In genomic region chr7:45163735-45164490, GRCm38 (mm10) we compare ENCODE assay signal across 8 mouse cellular contexts. TPM values are rescaled to one million over a fixed set of nuclear protein-coding genes. Genes with fewer than 3 reads are reported as not detected.
DNase-seq lines count a peak whose midpoint lies in the region; ATAC-seq and TF ChIP-seq lines count a peak whose summit lies in the region.

Gene Slc17a7 (plus strand): TSS chr7:45163949.

- peaks cover 13% of the 10 kb centered on the region for H3K36me3 ChIP-seq in forebrain, embryonic 13.5 days (ENCODE audit: poor library complexity, severe bottlenecking)
- H3K36me3 ChIP-seq in intestine, postnatal 0 days (ENCODE audit: control insufficient read depth, insufficient read depth): peaks cover 15% of the 10 kb centered on the region
- H3K36me3 ChIP-seq in limb, embryonic 15.5 days: peaks cover 21% of the 10 kb centered on the region
- peaks cover 13% of the 10 kb centered on the region for H3K36me3 ChIP-seq in midbrain, postnatal 0 days (ENCODE audit: insufficient read depth, low read length)

- H3K9me3 ChIP-seq in forebrain, embryonic 13.5 days (replicated peaks): no peaks in the 10 kb centered on the region
- no peaks in the 10 kb centered on the region; the same call in 1 of the 2 replicates for H3K9me3 ChIP-seq in intestine, postnatal 0 days (ENCODE audit: control insufficient read depth)
- H3K9me3 ChIP-seq in limb, embryonic 15.5 days: no peaks in the 10 kb centered on the region
- H3K9me3 ChIP-seq in midbrain, postnatal 0 days (ENCODE audit: low read length): no peaks in the 10 kb centered on the region

- peak within 1 kb of the TSS; percentile 68 for H3K9ac ChIP-seq in forebrain, embryonic 13.5 days
- H3K9ac ChIP-seq in intestine, postnatal 0 days (ENCODE audit: low read depth, low read length): peak within 1 kb of the TSS; percentile 50; the same call in 1 of the 2 replicates
- peak within 1 kb of the TSS; percentile 47 for H3K9ac ChIP-seq in limb, embryonic 15.5 days
- H3K9ac ChIP-seq in midbrain, postnatal 0 days (replicated peaks; ENCODE audit: low read length, poor library complexity, severe bottlenecking): peak within 1 kb of the TSS; percentile 50

- no peak for ATAC-seq in forebrain, embryonic 13.5 days
- ATAC-seq in intestine, postnatal 0 days: 0 out of 2 replicates have a peak, but pooled peaks have one; percentile 19
- no peak for ATAC-seq in limb, embryonic 15.5 days (ENCODE audit: insufficient number of reproducible peaks, low FRiP score, low TSS enrichment, low read depth)
- no peak for ATAC-seq in midbrain, postnatal 0 days (ENCODE audit: low FRiP score)

- DNase-seq in adrenal gland, adult (ENCODE audit: inconsistent age in 2 of 2, low spot score in 1 of 2): peak; percentile 51 to 69
- DNase-seq in adrenal gland, adult 8-10 months: no peak
- peak; percentile 85 for DNase-seq in brain, adult 2 months (ENCODE audit: low read depth, low spot score)
- DNase-seq in midbrain, postnatal 0 days (ENCODE audit: low spot score): no peak
- no peak for DNase-seq in yolk sac, embryonic 10.5 days (ENCODE audit: low spot score)

- 1% methylated on average over 39 of the region's 41 CpGs for WGBS in forebrain, embryonic 13.5 days
- 3% methylated on average over 41 of the region's 41 CpGs for WGBS in intestine, postnatal 0 days
- WGBS in limb, embryonic 15.5 days: under 1% methylated on average over 40 of the region's 41 CpGs
- WGBS in midbrain, postnatal 0 days: 2% methylated on average over 21 of the region's 41 CpGs

- H3K4me2 ChIP-seq in forebrain, embryonic 13.5 days: peak within 1 kb of the TSS; percentile 65
- peak within 1 kb of the TSS; percentile 78 for H3K4me2 ChIP-seq in intestine, postnatal 0 days (replicated peaks; ENCODE audit: low read depth)
- H3K4me2 ChIP-seq in limb, embryonic 15.5 days: peak within 1 kb of the TSS; percentile 73
- H3K4me2 ChIP-seq in midbrain, postnatal 0 days (ENCODE audit: low read depth, low read length, poor library complexity, severe bottlenecking): peak within 1 kb of the TSS; percentile 60

- H3K27me3 ChIP-seq in forebrain, embryonic 13.5 days: peaks cover 67% of the 10 kb centered on the region
- H3K27me3 ChIP-seq in intestine, postnatal 0 days (replicated peaks; ENCODE audit: control insufficient read depth, insufficient read depth, low read length): peaks cover 63% of the 10 kb centered on the region
- H3K27me3 ChIP-seq in limb, embryonic 15.5 days: peaks cover 66% of the 10 kb centered on the region
- H3K27me3 ChIP-seq in midbrain, postnatal 0 days (ENCODE audit: insufficient read depth, low read length): peaks cover 49% of the 10 kb centered on the region

- peak within 1 kb of the TSS; percentile 25; the same call in 1 of the 2 replicates for H3K27ac ChIP-seq in forebrain, embryonic 13.5 days
- H3K27ac ChIP-seq in intestine, postnatal 0 days (ENCODE audit: low read depth, low read length): no peak within 1 kb of the TSS
- no peak within 1 kb of the TSS for H3K27ac ChIP-seq in limb, embryonic 15.5 days
- no peak within 1 kb of the TSS for H3K27ac ChIP-seq in midbrain, postnatal 0 days (ENCODE audit: low read depth, low read length)

- H3K4me1 ChIP-seq in forebrain, embryonic 13.5 days: peaks cover 35% of the 10 kb centered on the region
- peaks cover 5% of the 10 kb centered on the region; the same call in 1 of the 2 replicates for H3K4me1 ChIP-seq in intestine, postnatal 0 days (replicated peaks; ENCODE audit: control insufficient read depth, insufficient read depth, low read length)
- peaks cover 19% of the 10 kb centered on the region for H3K4me1 ChIP-seq in limb, embryonic 15.5 days
- peaks cover 12% of the 10 kb centered on the region; the same call in 1 of the 2 replicates for H3K4me1 ChIP-seq in midbrain, postnatal 0 days (ENCODE audit: insufficient read depth, low read length)

- TF ChIP-seq CTCF in intestine, postnatal 0 days (IDR thresholded peaks at IDR 0.05; ENCODE audit: low read depth): no peak
- TF ChIP-seq CTCF in midbrain, postnatal 0 days (IDR thresholded peaks at IDR 0.05): no peak

- H3K4me3 ChIP-seq in forebrain, embryonic 13.5 days: peak within 1 kb of the TSS; percentile 50
- H3K4me3 ChIP-seq in intestine, postnatal 0 days (ENCODE audit: low read depth, low read length): peak within 1 kb of the TSS; percentile 47
- H3K4me3 ChIP-seq in limb, embryonic 15.5 days: peak within 1 kb of the TSS; percentile 46
- peak within 1 kb of the TSS; percentile 33 for H3K4me3 ChIP-seq in midbrain, postnatal 0 days (ENCODE audit: low read depth, low read length)

RNA-seq across cellular contexts. Expression of gene Slc17a7, which starts in this region (rescaled TPM):
- 1 to 10 TPM in 1 of 4 experiments, under 1 TPM in 3; 0.46 to 1.1 (median 0.65) TPM for total RNA-seq in adrenal gland, adult 8-10 months (2022)
- 9.3 and 14.2 TPM in 2 replicates for polyA plus RNA-seq in forebrain, embryonic 13.5 days (2015; fragmentation: Nextera tagmentation; extraction: Ambion mirVana)
- polyA plus RNA-seq in intestine, postnatal 0 days (2015; fragmentation: Nextera tagmentation; extraction: Ambion mirVana): not detected in 2 replicates
- polyA plus RNA-seq in limb, embryonic 15.5 days (2015; fragmentation: Nextera tagmentation; extraction: Ambion mirVana): 0.12 and 0.24 TPM in 2 replicates
- total RNA-seq in midbrain, postnatal 0 days (2014; rRNA removed): 1.9 and 2.5 TPM in 2 replicates
- polyA plus RNA-seq in midbrain, postnatal 0 days (2015; fragmentation: Nextera tagmentation; extraction: Ambion mirVana): 0.95 and 0.96 TPM in 2 replicates

Comparison
In these comparisons a context has a peak if more than half of its experiments do, and no peak if none do; other contexts are left out.
1. DNase-seq: peak in adrenal gland, adult (2 of 2) and brain, adult 2 months (single experiment); none in adrenal gland, adult 8-10 months (single experiment), midbrain, postnatal 0 days (single experiment) and yolk sac, embryonic 10.5 days (single experiment).
2. Peak in ATAC-seq, H3K4me3 ChIP-seq, H3K9ac ChIP-seq and H3K4me2 ChIP-seq in intestine, postnatal 0 days; RNA of the gene not detected or under 1 TPM.
3. Peak in every context shown above with its lines, with median percentiles within 50 percentile points of each other: H3K4me2 ChIP-seq, H3K4me3 ChIP-seq and H3K9ac ChIP-seq.